Mouse (Mus musculus): ENCODE measurements at regions not wholly inside any gene's neighbourhood (a gene's known extent, or its start where the extent isn't known, plus 50 kb on each side); places are given as distances from the start of the nearest gene placed in this dataset.

DNA sequence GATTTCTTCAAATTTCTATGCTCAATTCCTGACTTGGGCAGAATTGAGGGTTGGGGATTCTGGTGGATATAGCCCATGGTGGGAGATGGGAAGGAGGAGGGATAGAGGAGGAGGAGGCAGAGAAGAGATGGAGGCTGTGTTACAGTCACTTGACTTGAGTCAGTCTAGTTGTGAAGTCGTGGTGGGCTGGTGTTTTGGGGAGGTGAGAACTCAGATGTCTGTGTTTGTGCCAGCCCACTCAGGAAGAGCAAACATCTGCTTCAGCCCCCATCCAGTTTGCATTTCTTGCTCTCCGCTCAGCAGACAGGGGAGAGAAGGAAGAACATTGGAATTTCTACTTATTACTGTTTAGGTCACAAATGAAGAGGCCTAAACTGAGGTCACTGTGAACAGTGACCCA is 189.9 kb upstream of the Plpp4 start:
- no peak for TF ChIP-seq POLR2A (IDR thresholded peaks at IDR 0.05; ENCODE audit: borderline replicate concordance, extremely low read depth, insufficient read depth, insufficient read length, poor library complexity, severe bottlenecking)
- no peak for TF ChIP-seq CTCF (IDR thresholded peaks at IDR 0.05; ENCODE audit: borderline replicate concordance, extremely low read depth, insufficient read depth, insufficient read length)
